Mouse (Mus musculus) activated CD4-positive, CD25-positive, alpha-beta regulatory T cell, adult 4 months (primary cell): ENCODE results near the gene Sh2d6. TPM values are rescaled to one million over a fixed set of nuclear protein-coding genes. Genes with fewer than 3 reads are reported as not detected.

Experiments
- ATAC-seq: one replicate; pipeline ENCODE4 v1.8.0; 2017
- polyA plus RNA-seq, 2 experiments: library from polyadenylated mRNA; unstranded; fragments of 100-300 nt; shearing (Covaris generic); gene quantifications; one replicate each; pipeline ENCODE4 v1.2.1; 2017

Sh2d6 gene
- not detected for polyA plus RNA-seq

- ATAC-seq = no peak
These were observed at the start of gene Sh2d6 for GRCm38 (mm10) chr6:72521607-72522006. Gene Sh2d6, minus strand, starts transcription at chr6:72521707.

GRCm38 (mm10) chr6:72570644-72571397 lies 49.3 kb upstream of the Sh2d6 start:
- no peak for ATAC-seq

- no peak for ATAC-seq
These were observed 47.2 kb upstream of the Sh2d6 start for GRCm38 (mm10) chr6:72568736-72569135.

GRCm38 (mm10) chr6:72567508-72567907 lies 46.0 kb upstream of the Sh2d6 start:
- ATAC-seq = no peak

- ATAC-seq = peak; percentile 91
These were observed 44.5 kb upstream of the Sh2d6 start for GRCm38 (mm10) chr6:72566044-72566443.

- ATAC-seq = no peak
These were observed 44.0 kb upstream of the Sh2d6 start for GRCm38 (mm10) chr6:72565506-72565905.

GRCm38 (mm10) chr6:72562894-72563293 lies 41.4 kb upstream of the Sh2d6 start:
- no peak for ATAC-seq

GRCm38 (mm10) chr6:72562486-72562885 lies 41.0 kb upstream of the Sh2d6 start:
- no peak for ATAC-seq

GRCm38 (mm10) chr6:72560801-72561200 lies 39.3 kb upstream of the Sh2d6 start:
- no peak for ATAC-seq

- no peak for ATAC-seq
These were observed 31.5 kb upstream of the Sh2d6 start for GRCm38 (mm10) chr6:72553079-72553412.

GRCm38 (mm10) chr6:72552171-72553078 lies 30.9 kb upstream of the Sh2d6 start:
- peak; percentile 83 for ATAC-seq

GRCm38 (mm10) chr6:72550503-72551100 lies 29.1 kb upstream of the Sh2d6 start:
- peak; percentile 48 for ATAC-seq

GRCm38 (mm10) chr6:72550025-72550424 lies 28.5 kb upstream of the Sh2d6 start:
- ATAC-seq = no peak

GRCm38 (mm10) chr6:72549041-72549580 lies 27.6 kb upstream of the Sh2d6 start:
- ATAC-seq = no peak

GRCm38 (mm10) chr6:72547862-72548261 lies 26.4 kb upstream of the Sh2d6 start:
- ATAC-seq = no peak

- no peak for ATAC-seq
These were observed 25.6 kb upstream of the Sh2d6 start for GRCm38 (mm10) chr6:72547121-72547520.

- ATAC-seq = no peak
These were observed 23.9 kb upstream of the Sh2d6 start for GRCm38 (mm10) chr6:72545377-72545776.

- peak; percentile 83 for ATAC-seq
These were observed 22.9 kb upstream of the Sh2d6 start, which contains the start of gene Capg for GRCm38 (mm10) chr6:72544283-72544987. Gene Capg, plus strand, starts transcription at chr6:72544391.

GRCm38 (mm10) chr6:72543265-72543850 lies 21.9 kb upstream of the Sh2d6 start:
- no peak for ATAC-seq

GRCm38 (mm10) chr6:72538562-72539031 lies 17.1 kb upstream of the Sh2d6 start:
- ATAC-seq = peak; percentile 98

- ATAC-seq = no peak
These were observed 16.5 kb upstream of the Sh2d6 start for GRCm38 (mm10) chr6:72537998-72538500.

- ATAC-seq = peak; percentile 17
These were observed 13.7 kb upstream of the Sh2d6 start for GRCm38 (mm10) chr6:72535165-72535564.
